Mouse (Mus musculus): ENCODE results near the gene Sirt6. TPM values are rescaled to one million over a fixed set of nuclear protein-coding genes. Genes with fewer than 3 reads are reported as not detected.

Gene Sirt6
- total RNA-seq, 2 experiments from 2014 or later, result 23.6 to 25.1 TPM

DNA sequence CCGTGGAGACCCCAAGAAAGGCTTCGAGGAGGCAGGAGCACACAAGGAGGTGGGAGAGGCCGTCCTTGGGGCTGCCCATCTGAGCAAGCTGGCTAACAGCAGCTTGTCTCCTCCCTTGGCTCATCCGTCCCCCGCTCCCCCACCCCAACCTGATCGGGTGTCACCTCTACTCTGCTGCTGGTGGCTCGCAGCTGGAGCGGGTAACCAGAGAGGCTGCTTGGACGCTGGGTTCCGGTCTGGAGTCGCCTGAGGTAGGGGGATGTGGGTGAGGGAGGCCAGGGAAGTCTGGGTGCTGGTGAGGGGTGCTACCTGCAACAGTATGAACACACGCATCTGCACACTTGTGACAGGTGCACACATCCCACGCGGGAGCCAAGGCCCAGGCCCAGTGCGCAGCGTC is 793 bp upstream of the Sirt6 start, which contains the start of gene Ankrd24:
Gene Ankrd24 (plus strand): TSS at position 151 of the 400 bp plus-strand sequence.
- intact Hi-C loops (cut with DNase I), result no loop called here

DNA sequence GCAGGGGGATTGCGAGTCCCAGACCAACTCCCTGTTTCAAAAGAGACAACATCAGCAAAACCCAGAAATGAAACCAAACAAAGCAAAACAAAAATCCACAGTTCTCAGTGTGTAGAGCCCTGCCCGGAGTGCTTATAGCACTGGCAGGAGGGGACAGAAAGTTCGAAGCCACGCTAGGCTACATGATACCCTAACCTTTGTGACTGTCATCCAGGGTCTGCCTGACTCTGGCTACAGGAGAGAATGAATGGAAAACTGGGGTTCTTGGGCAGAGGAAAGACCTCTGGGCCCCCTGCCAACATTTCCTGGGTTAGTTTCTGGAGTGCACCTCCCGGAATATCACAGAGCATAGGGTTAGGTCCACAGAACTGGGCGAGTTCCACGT is 231 bp upstream of the Sirt6 start:
- intact Hi-C loops (cut with DNase I), result no loop called here
- no peak for DNase-seq (ENCODE audit: low spot score in 2 of 2)

More for the DNA sequence above, 793 bp upstream of the Sirt6 start, which contains the start of gene Ankrd24:
- DNase-seq (ENCODE audit: low spot score in 2 of 2), result no peak

DNA sequence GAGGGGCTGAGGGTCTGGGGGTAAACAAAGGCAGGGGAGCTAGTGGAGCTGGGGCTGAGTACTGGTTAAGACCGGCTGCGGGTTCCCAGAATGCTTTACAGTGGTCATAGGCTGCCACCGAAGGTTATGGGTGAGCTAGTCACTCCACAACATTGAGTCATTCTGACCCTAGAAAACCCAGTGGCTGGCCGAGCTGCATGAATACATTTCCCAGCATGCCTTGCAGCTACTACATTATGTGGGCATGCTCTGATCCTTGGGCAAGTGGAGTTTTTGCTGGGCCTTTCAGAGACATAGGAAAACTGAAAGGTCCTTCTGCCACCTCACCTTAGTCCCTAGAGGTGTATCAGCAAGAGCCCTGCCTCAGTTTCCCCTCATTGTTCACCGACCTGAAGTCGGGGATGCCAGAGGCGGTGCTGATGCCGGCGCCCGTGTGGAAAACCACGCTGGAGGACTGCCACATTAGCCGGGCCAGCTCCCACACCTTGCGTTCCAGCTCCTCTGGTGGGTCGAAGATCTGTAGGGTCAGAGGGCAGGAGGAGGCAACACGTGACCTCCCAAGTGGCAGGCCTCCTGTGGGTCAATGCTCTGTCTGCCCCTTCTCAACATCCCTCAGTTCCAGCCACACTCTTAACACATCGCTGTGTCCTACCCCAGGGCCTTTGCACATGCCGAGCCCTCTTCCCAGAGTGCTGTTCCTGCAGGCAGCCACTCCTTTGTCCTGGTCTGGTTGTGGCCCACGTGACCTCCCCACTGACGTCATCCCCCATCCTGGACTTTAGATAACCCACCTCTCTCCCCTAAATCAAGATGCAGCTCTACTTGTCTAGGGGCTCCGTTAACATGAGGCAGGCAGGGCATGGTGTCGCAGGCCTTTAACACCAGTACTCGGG is 1.2 kb downstream of the Sirt6 start:
- DNase-seq (ENCODE audit: low spot score in 2 of 2), result no peak
- intact Hi-C loops (cut with DNase I), result no loop called here

DNA sequence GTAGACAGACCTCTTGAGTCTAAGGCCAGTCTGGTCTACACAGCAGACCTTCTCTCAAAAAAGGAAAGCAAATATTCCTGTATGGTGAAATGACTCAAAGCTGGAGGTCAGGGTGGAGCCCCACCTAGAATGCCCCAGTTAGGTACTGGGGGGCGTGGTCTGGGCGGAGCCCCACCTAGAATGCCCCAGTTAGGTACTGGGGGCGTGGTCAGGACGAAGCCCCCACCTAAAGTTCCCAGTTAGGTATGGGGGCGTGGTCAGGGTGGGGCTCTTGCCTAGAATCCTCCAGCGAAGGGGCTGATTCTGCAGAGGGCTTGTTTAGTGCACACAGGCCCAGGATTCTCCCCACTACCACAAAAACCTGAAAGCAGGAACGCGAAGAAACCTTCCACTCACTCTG is 4.2 kb downstream of the Sirt6 start:
- intact Hi-C loops (cut with DNase I), result no loop called here

GRCm38 (mm10) chr10:81620786-81621185 is 6.8 kb downstream of the Sirt6 start:
- no peak for DNase-seq (ENCODE audit: low spot score in 2 of 2)
- intact Hi-C loops (cut with DNase I), result no loop called here

More for the DNA sequence above, 4.2 kb downstream of the Sirt6 start:
- no peak for DNase-seq (ENCODE audit: low spot score in 2 of 2)

- intact Hi-C loops (cut with DNase I), result no loop called here
- no peak for DNase-seq (ENCODE audit: low spot score in 2 of 2)
Measured at GRCm38 (mm10) chr10:81619976-81620375, 7.6 kb downstream of the Sirt6 start.

- no peak for DNase-seq (ENCODE audit: low spot score in 2 of 2)
- intact Hi-C loops (cut with DNase I), result no loop called here
Measured at GRCm38 (mm10) chr10:81615486-81615885, 12.1 kb downstream of the Sirt6 start.

DNA sequence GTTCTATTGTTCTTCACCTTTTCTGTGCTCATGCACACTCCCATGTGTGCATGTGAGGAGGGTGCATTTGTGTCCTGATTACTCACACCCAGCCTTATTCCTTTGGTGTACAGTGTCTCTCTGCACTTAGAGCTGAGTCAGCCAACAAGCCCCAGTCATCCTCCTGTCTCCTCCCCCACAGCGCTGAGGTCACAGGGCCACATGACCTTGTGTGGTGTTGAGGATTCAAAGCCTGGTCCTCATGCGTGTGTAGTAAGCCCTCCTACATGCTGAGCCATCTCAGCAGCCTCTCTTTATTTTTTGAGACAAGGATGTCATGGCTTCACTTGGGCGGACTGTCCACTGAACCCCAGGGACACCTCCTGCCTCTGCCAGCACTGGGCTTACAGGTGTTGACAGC is 14.8 kb downstream of the Sirt6 start:
- intact Hi-C loops (cut with DNase I), result no loop called here

DNA sequence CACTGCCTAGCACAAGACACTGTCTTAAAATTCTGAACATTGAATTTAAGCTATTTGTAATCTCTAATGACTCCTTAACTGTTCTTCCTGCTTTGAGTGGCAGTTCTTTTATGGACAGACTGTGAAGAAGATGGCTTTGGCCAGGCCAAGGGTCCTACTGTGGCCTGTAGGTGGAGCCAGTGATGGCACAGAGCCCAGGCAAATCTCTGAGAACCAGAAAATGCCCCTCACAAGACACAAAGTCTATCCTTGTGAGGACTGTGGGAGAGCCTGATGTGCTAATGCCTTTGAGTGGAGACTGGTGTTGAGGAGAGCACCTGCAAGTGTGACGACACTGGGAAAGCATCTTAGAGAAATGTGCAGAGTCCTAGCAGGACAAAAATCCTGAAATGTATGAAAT is 19.3 kb downstream of the Sirt6 start:
- no peak for DNase-seq (ENCODE audit: low spot score in 2 of 2)
- intact Hi-C loops (cut with DNase I), result loop anchor here (10.0 kb wide), 1 partner anchor 566 kb away; no protein-coding TSS in a partner anchor

More for the DNA sequence above, 14.8 kb downstream of the Sirt6 start:
- no peak for DNase-seq (ENCODE audit: low spot score in 2 of 2)

DNA sequence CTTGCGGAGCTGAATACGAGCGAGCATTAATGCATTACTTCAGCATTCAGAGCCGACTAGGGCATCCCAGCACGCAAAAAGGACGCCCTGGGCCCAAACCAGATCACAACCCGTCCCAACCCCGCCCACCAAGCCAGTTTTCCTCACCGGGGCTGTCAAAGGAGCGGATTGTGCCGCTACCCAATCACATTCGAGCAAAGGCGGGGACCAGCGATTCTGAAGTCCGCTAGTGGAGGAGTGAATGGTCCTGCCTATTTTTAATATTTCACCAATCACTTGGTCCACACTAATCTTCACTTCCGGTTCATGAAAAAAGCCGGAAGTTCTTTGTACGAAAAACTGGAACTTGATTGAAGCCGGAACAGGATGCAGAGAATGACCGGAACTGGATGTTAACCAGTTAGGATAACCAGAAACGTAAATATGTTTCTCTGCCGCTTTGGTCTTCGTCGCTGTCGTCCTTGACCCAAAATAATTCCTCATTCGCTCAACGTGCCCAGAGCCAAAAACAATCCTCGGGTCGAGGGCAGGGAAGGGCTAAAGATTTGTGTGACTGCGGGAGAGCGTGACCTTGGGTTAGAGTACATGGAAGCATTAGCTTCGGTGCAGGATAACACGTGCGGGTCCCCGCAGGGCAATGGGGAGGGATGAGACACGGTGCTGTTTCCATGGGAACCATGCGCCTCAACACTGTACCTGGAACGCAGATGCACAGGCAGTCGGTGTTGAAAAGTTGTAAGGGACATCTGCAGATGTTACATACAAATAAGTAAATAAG is 21.4 kb downstream of the Sirt6 start, which contains the start of gene BC025920:
Gene BC025920 (plus strand): TSS at position 297 of the 778 bp plus-strand sequence.
- DNase-seq (ENCODE audit: low spot score in 2 of 2), result peak; percentile 94 to 97
- intact Hi-C loops (cut with DNase I), result loop anchor here (10.0 kb wide), 1 partner anchor 569 kb away; no protein-coding TSS in a partner anchor

- no peak for DNase-seq (ENCODE audit: low spot score in 2 of 2)
- intact Hi-C loops (cut with DNase I), result loop anchor here (10.0 kb wide), 1 partner anchor 569 kb away; no protein-coding TSS in a partner anchor
Measured at GRCm38 (mm10) chr10:81605666-81605973, 22.0 kb downstream of the Sirt6 start.

DNA sequence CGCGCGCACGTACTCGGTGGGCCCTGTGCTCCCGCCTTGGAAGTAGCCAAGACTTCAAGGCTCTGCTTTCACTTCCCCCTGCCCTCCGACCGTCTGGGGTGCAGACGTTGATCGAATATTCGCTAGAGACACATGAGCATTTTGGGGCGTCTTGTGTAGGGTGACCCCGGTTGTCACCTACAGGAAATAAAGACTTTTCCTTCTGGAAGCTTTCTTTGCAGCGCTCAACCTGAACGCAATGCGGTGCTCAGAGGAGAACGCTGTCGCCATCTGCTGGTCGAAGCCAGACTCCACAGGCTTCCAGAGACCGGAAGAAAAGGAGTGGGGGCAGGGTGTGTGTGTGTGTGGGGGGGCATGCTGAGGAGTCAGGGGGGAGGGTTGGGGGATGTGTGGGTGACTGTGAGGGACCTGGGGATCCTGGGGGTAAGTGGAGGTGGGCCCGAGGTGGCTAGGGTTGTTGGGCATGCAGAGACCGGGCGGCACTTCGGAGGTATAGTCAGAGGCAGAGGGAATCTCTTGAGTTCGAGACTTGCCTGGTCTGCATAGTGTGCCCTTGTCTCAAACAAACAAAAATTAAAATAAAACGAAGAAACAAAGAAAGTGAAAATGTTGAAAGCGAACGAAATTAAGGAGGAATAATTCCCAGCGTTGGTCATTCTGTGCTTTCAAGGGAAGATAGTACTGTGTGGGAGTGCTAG is 22.5 kb downstream of the Sirt6 start:
- intact Hi-C loops (cut with DNase I), result loop anchor here (5.0 to 10.0 kb wide), 4 partner anchors 43 to 570 kb away; partner anchors contain the start of gene S1pr4
- peak; percentile 92 for DNase-seq (ENCODE audit: low spot score in 2 of 2)

GRCm38 (mm10) chr10:81604019-81604967 is 23.3 kb downstream of the Sirt6 start:
- intact Hi-C loops (cut with DNase I), result loop anchor here (5.0 to 10.0 kb wide), 4 partner anchors 42 to 571 kb away; partner anchors contain the start of gene S1pr4
- no peak for DNase-seq (ENCODE audit: low spot score in 2 of 2)

DNA sequence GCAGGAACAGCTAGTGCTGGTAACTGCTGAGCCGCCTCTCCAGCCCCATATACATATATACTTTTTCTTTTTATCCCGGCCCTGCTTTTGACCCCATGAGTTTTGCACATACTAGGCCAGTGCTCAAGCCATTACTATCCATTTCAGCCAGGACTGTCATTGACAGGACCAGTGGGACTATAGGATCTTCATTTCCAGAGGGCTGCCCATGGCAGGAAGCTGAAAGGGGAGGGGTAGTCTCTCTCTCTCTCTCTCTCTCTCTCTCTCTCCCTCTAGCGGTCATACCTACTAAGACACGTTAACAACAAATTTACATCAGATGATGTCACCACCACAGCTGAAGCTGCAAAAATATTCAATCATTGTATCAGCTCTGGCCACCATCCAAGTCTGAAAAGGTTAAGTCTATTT is 24.9 kb downstream of the Sirt6 start:
- DNase-seq (ENCODE audit: low spot score in 2 of 2), result peak in 1 of 2 experiments; percentile 47
- intact Hi-C loops (cut with DNase I), result loop anchor here (5.0 to 10.0 kb wide), 4 partner anchors 40 to 572 kb away; partner anchors contain the start of gene S1pr4

DNA sequence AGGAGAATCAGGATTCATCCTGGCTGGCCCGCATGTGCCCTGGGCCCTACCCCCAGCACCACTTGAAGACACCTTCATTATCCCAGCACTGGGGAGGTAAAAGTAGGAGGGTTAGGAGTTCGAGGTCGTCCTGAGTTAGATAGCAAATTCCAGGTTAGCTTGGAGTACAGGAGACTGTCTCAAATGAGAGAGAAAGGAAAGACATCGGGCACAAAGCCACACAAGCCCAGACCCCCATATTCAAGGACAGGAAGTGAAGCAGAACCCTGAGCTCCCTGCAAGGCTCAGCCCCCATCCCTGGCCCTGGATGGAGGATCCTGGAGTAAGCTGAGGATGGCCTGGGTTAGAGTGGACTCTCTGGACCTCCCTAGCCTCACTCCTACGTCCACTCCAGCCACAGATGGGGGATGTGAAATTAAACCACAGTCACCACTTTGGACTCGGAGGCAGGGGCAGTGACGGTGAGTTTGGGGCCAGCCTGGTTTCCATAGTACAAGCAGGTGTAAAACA is 26.1 kb downstream of the Sirt6 start:
- no peak for DNase-seq (ENCODE audit: low spot score in 2 of 2)
- intact Hi-C loops (cut with DNase I), result loop anchor here (5.0 to 10.0 kb wide), 4 partner anchors 39 to 573 kb away; partner anchors contain the start of gene S1pr4

- intact Hi-C loops (cut with DNase I), result loop anchor here (5.0 to 10.0 kb wide), 4 partner anchors 38 to 574 kb away; partner anchors contain the start of gene S1pr4
- peak; percentile 97 for DNase-seq (ENCODE audit: low spot score in 2 of 2)
Measured at GRCm38 (mm10) chr10:81600738-81601203, 26.8 kb downstream of the Sirt6 start, which contains the start of gene Tle6. Tle6 (minus strand) TSS chr10:81601073.

GRCm38 (mm10) chr10:81600096-81600495 is 27.5 kb downstream of the Sirt6 start:
- intact Hi-C loops (cut with DNase I), result loop anchor here (5.0 to 10.0 kb wide), 4 partner anchors 38 to 575 kb away; partner anchors contain the start of gene S1pr4
- DNase-seq (ENCODE audit: low spot score in 2 of 2), result no peak

Measured in left cerebral cortex, postnatal 14 days (tissue).